Mouse (Mus musculus) E14TG2a.4 (cell line): ENCODE results near the gene Art3.

Experiments used
- CTCF ChIP-seq: conservative IDR thresholded peaks from 2 replicates; pipeline ENCODE4 v1.5.1; 2014; ENCODE audit warnings: low read length
- NANOG ChIP-seq: IDR thresholded peaks from 2 replicates; pipeline ENCODE4 v1.6.1; 2014; ENCODE audit warnings: borderline replicate concordance, low read length, mixed read lengths
- POU5F1 ChIP-seq: IDR thresholded peaks from 2 replicates; pipeline ENCODE4 v1.6.1; 2014; ENCODE audit warnings: low read length, borderline replicate concordance

GRCm38 (mm10) chr5:92387433-92387832, 55.8 kb downstream of the Art3 start:
- TF ChIP-seq CTCF: no peak
- TF ChIP-seq POU5F1: no peak
- no peak for TF ChIP-seq NANOG
